Mouse (Mus musculus) NIH3T3 (cell line): ENCODE data around the gene Olfr885.

ENCODE experiments used
- DNase-seq: peaks from one replicate; pipeline ENCODE4 v3.0.0-alpha.2; 2012; ENCODE audit warnings: low read depth

Olfr885 gene

DNA sequence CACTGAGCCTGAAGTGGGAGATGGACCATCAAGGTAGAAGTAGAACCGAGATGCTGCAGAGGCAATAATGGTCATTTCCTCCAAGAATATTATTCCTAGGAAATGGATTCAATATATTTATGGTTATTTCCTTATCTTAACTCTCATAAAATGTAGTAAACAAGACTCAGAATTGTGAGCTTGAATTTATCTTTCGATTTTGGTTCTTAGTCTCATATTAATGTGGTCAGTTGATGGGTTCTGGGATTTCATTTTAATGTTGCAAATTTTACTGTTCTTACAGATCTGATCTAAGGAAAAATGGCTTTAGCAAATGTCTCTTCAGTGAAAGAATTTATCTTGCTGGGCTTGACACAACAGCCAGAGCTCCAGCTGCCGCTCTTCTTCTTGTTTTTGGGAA is at the start of gene Olfr885:
TSS of gene Olfr885 (plus strand) at position 301 of the 400 bp plus-strand sequence.
- no peak for DNase-seq

GRCm38 (mm10) chr9:38025508-38025907 is 35.6 kb upstream of the Olfr885 start, which contains the start of gene Olfr883:
TSS of gene Olfr883 (plus strand) at chr9:38025808.
- DNase-seq, result no peak

- no peak for DNase-seq
Observed at GRCm38 (mm10) chr9:38046255-38046654, 14.9 kb upstream of the Olfr885 start, which contains the start of gene Olfr884. TSS of gene Olfr884 (plus strand) at chr9:38046555.

GRCm38 (mm10) chr9:38083772-38084171 is 22.6 kb downstream of the Olfr885 start, which contains the start of gene Olfr887:
TSS of gene Olfr887 (plus strand) at chr9:38084072.
- DNase-seq, result no peak

GRCm38 (mm10) chr9:38107828-38108227 is 46.7 kb downstream of the Olfr885 start, which contains the start of gene Olfr888:
TSS of gene Olfr888 (plus strand) at chr9:38108128.
- DNase-seq, result no peak
